Mouse (Mus musculus) thymus, postnatal 0 days (tissue): Measurements from ENCODE around the gene Sema4f. TPM values are rescaled to one million over a fixed set of nuclear protein-coding genes. Genes with fewer than 3 reads are reported as not detected.

ENCODE experiments used
- DNase-seq: peaks from one replicate; pipeline ENCODE4 v3.0.0-alpha.2; 2015; ENCODE audit warnings: low spot score
- polyA plus RNA-seq: library from polyadenylated mRNA; unstranded; fragments of >200 nt; fragmentation: Nextera tagmentation; extraction: Ambion mirVana; gene quantifications from 2 replicates; pipeline ENCODE4 v1.2.1, GENCODE M21; 2015

Sema4f gene
- polyA plus RNA-seq, 1 experiment from 2014 or later, result 1.4 TPM

- peak; percentile 45 for DNase-seq
These were observed 67.2 kb downstream of the Sema4f start for GRCm38 (mm10) chr6:82872332-82872707.

- peak; percentile 47 for DNase-seq
These were observed 67.8 kb downstream of the Sema4f start for GRCm38 (mm10) chr6:82871632-82872331.

- DNase-seq, result no peak
These were observed 71.1 kb downstream of the Sema4f start for GRCm38 (mm10) chr6:82868476-82868875.

- peak; percentile 90 for DNase-seq
These were observed 76.1 kb downstream of the Sema4f start for GRCm38 (mm10) chr6:82863380-82863874.

- no peak for DNase-seq
These were observed 77.1 kb downstream of the Sema4f start for GRCm38 (mm10) chr6:82862475-82862874.

GRCm38 (mm10) chr6:82862042-82862441 is 77.5 kb downstream of the Sema4f start:
- DNase-seq, result no peak

Other genes with a start within 250 kb of the Sema4f start
- gene Pole4, start 234.4 kb downstream of the Sema4f start, polyA plus RNA-seq, result 146 and 155 TPM in 2 replicates
- 3.6 and 5.2 TPM in 2 replicates for gene Hk2, start 165.3 kb downstream of the Sema4f start, polyA plus RNA-seq
- 0.81 and 1.5 TPM in 2 replicates for gene M1ap, start 7.1 kb upstream of the Sema4f start, polyA plus RNA-seq
- gene Dok1, start 93.7 kb upstream of the Sema4f start, polyA plus RNA-seq, result 26.2 and 26.5 TPM in 2 replicates
- gene Loxl3, start 94.4 kb upstream of the Sema4f start, polyA plus RNA-seq, result 1.4 and 1.5 TPM in 2 replicates
- gene Aup1, start 114.8 kb upstream of the Sema4f start, polyA plus RNA-seq, result 197 and 202 TPM in 2 replicates
- gene Htra2, start 115.5 kb upstream of the Sema4f start, polyA plus RNA-seq, result 54.4 and 55.1 TPM in 2 replicates
- gene Dqx1, start 118.1 kb upstream of the Sema4f start, polyA plus RNA-seq, result 0.96 and 1.4 TPM in 2 replicates
- 0.23 TPM in 1 of 2 replicates, not detected in the other for gene Tlx2, start 130.5 kb upstream of the Sema4f start, polyA plus RNA-seq
- 27.8 and 30.3 TPM in 2 replicates for gene Pcgf1, start 138.1 kb upstream of the Sema4f start, polyA plus RNA-seq
- gene Lbx2, start 146.6 kb upstream of the Sema4f start, polyA plus RNA-seq, result 0.51 and 0.95 TPM in 2 replicates
- gene Ccdc142, start 161.8 kb upstream of the Sema4f start, polyA plus RNA-seq, result 2.4 and 2.8 TPM in 2 replicates
- 2.4 and 2.7 TPM in 2 replicates for gene Gm42688, start 161.8 kb upstream of the Sema4f start, polyA plus RNA-seq
- 101 and 107 TPM in 2 replicates for gene Mrpl53, start 169.3 kb upstream of the Sema4f start, polyA plus RNA-seq
- gene Mogs, start 175.7 kb upstream of the Sema4f start, polyA plus RNA-seq, result 39.9 and 42.0 TPM in 2 replicates
- gene Wbp1, start 181.8 kb upstream of the Sema4f start, polyA plus RNA-seq, result 69.7 and 71.1 TPM in 2 replicates
- 17.7 and 17.9 TPM in 2 replicates for gene Ino80b, start 185.7 kb upstream of the Sema4f start, polyA plus RNA-seq
- 29.1 and 30.9 TPM in 2 replicates for gene Rtkn, start 195.7 kb upstream of the Sema4f start, polyA plus RNA-seq
- gene Wdr54, start 216.6 kb upstream of the Sema4f start, polyA plus RNA-seq, result 0.67 and 0.95 TPM in 2 replicates
- gene 1700003E16Rik, start 216.6 kb upstream of the Sema4f start, polyA plus RNA-seq, result 0.21 and 0.44 TPM in 2 replicates
- gene Dctn1, start 226.2 kb upstream of the Sema4f start, polyA plus RNA-seq, result 62.8 and 64.5 TPM in 2 replicates